Mouse (Mus musculus) intestine, postnatal 0 days (tissue): ENCODE measurements at regions not wholly inside any gene's neighbourhood (a gene's known extent, or its start where the extent isn't known, plus 50 kb on each side); places are given as distances from the start of the nearest gene placed in this dataset.

Experiments used
- ATAC-seq: fragments of 200-750 bp; cut with Nextera tagmentation; 2 replicates; pipeline ENCODE4 v1.8.0; 2017; ENCODE audit warnings: mild to moderate bottlenecking, moderate TSS enrichment, moderate library complexity
- H3K27ac ChIP-seq: fragments of 300-500 bp; sonication (generic); 2 replicates; pipeline ENCODE4 v1.5.1; 2014; ENCODE audit warnings: mild to moderate bottlenecking, low read depth, low read length, moderate library complexity
- H3K27me3 ChIP-seq: fragments of 300-500 bp; sonication (generic); replicated peaks from 2 replicates; pipeline ENCODE4 v1.6.1; 2014; ENCODE audit warnings: low read length, mixed read lengths; ENCODE audit not compliant: control insufficient read depth, insufficient read depth
- H3K36me3 ChIP-seq: fragments of 300-500 bp; sonication (generic); 2 replicates; pipeline ENCODE4 v1.6.1; 2014; ENCODE audit warnings: mild to moderate bottlenecking, moderate library complexity; ENCODE audit not compliant: control insufficient read depth, insufficient read depth
- H3K4me1 ChIP-seq: fragments of 300-500 bp; sonication (generic); replicated peaks from 2 replicates; pipeline ENCODE4 v1.6.1; 2014; ENCODE audit warnings: antibody characterized with exemption, low read length, mixed read lengths; ENCODE audit not compliant: control insufficient read depth, insufficient read depth
- H3K4me2 ChIP-seq: fragments of 300-500 bp; sonication (generic); replicated peaks from 2 replicates; pipeline ENCODE4 v1.6.1; 2014; ENCODE audit warnings: low read depth, mild to moderate bottlenecking, moderate library complexity
- H3K4me3 ChIP-seq: fragments of 300-500 bp; sonication (generic); 2 replicates; pipeline ENCODE4 v1.5.1; 2014; ENCODE audit warnings: low read depth, low read length
- H3K9ac ChIP-seq: fragments of 300-500 bp; sonication (generic); 2 replicates; pipeline ENCODE4 v1.6.1; 2014; ENCODE audit warnings: mild to moderate bottlenecking, low read depth, low read length
- H3K9me3 ChIP-seq: fragments of 300-500 bp; sonication (generic); 2 replicates; pipeline ENCODE4 v1.6.1; 2016; ENCODE audit warnings: mixed run types; ENCODE audit not compliant: control insufficient read depth
- CTCF ChIP-seq: sonication (generic); IDR thresholded peaks from 2 replicates; pipeline ENCODE4 v1.5.1; 2016; ENCODE audit warnings: low read depth, mild to moderate bottlenecking, control low read depth, antibody characterized with exemption, moderate library complexity
- WGBS: fragments of 180-500 bp; shearing (Covaris S2); extraction: QIAGEN DNeasy Blood & Tissue Kit; methylation state at CpG from one replicate; pipeline ENCODE4 v1.1.7; 2014; 5-methylcytosine and 5-hydroxymethylcytosine counted together

DNA sequence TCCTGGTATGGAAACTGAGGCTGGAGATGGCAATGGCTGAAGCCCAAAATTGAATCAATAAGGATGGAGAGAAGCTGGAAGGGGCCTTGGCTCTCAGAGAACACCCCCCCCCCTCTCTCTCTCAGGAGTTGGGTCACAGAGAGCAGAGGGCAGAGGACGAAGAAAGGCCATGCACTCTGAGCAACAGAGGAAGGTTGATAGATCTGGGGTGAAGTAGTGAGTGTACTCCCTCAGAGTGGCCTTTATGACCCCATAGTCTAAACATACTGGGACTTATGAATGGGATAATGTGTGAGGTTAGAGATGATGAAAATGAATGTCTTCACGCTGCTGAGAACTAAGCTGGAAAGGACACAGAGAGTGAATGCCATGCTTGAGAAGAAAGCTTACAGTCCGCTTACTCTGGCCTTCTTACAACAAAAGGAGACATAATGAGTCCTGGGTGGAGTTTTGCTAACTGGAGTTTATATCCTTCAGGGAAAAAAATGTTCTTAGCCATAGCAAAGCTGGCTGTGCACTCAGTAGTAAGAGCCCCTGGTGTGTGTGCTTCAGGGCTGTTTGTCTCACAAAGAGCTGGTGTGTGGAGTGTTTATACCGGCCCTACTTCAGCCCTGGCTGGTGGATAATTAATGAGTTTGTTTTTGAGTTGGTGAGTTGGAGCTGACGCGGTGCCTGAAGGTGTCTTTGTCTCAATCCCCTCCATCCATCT is 120.4 kb upstream of the Opcml start:
- Histone ChIP-seq H3K27ac (no peak overlapping the region), H3K4me3 (no peak overlapping the region), H3K4me2 (no peak overlapping the region), H3K9ac (no peak overlapping the region), H3K27me3 (no peaks in the 10 kb centered on the region), H3K36me3 (no peaks in the 10 kb centered on the region), H3K4me1 (no peaks in the 10 kb centered on the region), H3K9me3 (no peaks in the 10 kb centered on the region)
- TF ChIP-seq CTCF: no peak
- WGBS: 40% methylated on average over 6 of the region's 6 CpGs
- no peak for ATAC-seq

DNA sequence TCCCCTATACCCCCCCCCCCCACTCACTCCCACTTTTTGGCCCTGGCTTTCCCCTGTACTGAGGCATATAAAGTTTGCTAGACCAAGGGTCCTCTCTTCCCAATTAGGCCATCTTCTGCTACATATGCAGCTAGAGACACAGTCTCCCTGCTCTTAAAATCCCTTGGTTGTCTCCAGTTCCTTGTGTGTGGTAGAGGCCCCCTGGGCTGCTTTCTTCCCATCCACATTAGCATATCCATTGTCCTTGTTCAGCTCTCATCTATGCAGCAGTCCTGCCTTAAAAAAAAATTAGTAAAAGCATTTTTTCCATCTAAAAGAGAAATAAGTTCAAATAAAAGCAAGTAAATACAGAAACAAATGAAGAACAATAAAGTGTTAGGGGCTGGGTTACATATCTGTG is 105.2 kb upstream of the Opcml start:
- no peak overlapping the region for H3K27ac ChIP-seq
- no peaks in the 10 kb centered on the region for H3K36me3 ChIP-seq
- H3K4me2 ChIP-seq: no peak overlapping the region
- no peak for TF ChIP-seq CTCF
- H3K27me3 ChIP-seq: no peaks in the 10 kb centered on the region
- H3K4me3 ChIP-seq: no peak overlapping the region
- H3K9ac ChIP-seq: no peak overlapping the region
- H3K9me3 ChIP-seq: no peaks in the 10 kb centered on the region
- no peak for ATAC-seq
- H3K4me1 ChIP-seq: no peaks in the 10 kb centered on the region

DNA sequence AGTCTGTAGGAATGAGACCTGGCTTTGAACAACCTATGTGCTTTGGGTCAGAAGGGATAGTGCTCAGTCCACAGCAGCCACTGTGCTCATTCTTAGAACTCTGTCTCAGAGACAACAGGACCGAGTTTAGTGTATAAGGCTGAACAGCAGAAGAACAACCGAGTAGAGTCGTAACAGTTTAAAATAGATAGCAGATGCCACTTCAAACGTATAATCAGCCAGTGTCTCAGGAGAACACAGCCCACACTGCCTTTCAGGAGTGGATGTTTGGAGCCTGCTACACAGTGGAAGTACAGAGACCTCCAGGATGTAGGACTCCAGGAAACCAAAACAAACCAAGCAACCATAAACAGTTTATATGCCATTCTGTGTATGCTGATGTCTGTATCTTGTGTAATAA is 99.0 kb upstream of the Opcml start:
- no peaks in the 10 kb centered on the region for H3K27me3 ChIP-seq
- H3K4me3 ChIP-seq: no peak overlapping the region
- no peak overlapping the region for H3K4me2 ChIP-seq
- no peak overlapping the region for H3K27ac ChIP-seq
- H3K9ac ChIP-seq: no peak overlapping the region
- WGBS: 68% methylated on average over 4 of the region's 4 CpGs
- H3K4me1 ChIP-seq: no peaks in the 10 kb centered on the region
- H3K36me3 ChIP-seq: no peaks in the 10 kb centered on the region
- no peaks in the 10 kb centered on the region for H3K9me3 ChIP-seq
- no peak for TF ChIP-seq CTCF
- no peak for ATAC-seq

DNA sequence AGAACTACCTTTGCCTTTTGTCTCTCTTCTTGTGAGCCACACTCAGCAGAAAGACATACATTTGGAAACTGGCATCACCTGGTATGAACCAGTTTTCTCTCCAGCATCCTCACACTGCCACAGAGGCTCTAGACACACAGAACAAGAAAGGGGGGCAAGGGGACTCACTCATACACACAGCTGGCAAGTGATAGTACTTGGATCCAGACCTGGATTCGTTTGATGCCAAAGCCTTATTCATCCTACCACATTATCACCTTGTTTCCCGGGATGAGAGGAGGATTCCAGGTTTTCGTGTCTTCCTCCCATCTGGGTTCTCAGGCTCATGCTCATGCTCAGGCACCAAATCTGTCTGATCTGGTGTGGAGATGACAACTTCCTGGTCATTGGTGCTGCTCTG is 97.8 kb upstream of the Opcml start:
- no peaks in the 10 kb centered on the region for H3K9me3 ChIP-seq
- no peak overlapping the region for H3K27ac ChIP-seq
- no peak for TF ChIP-seq CTCF
- 82% methylated on average over 3 of the region's 3 CpGs for WGBS
- no peak for ATAC-seq
- no peak overlapping the region for H3K4me3 ChIP-seq
- no peak overlapping the region for H3K4me2 ChIP-seq
- H3K36me3 ChIP-seq: no peaks in the 10 kb centered on the region
- H3K27me3 ChIP-seq: no peaks in the 10 kb centered on the region
- H3K9ac ChIP-seq: no peak overlapping the region
- H3K4me1 ChIP-seq: no peaks in the 10 kb centered on the region

DNA sequence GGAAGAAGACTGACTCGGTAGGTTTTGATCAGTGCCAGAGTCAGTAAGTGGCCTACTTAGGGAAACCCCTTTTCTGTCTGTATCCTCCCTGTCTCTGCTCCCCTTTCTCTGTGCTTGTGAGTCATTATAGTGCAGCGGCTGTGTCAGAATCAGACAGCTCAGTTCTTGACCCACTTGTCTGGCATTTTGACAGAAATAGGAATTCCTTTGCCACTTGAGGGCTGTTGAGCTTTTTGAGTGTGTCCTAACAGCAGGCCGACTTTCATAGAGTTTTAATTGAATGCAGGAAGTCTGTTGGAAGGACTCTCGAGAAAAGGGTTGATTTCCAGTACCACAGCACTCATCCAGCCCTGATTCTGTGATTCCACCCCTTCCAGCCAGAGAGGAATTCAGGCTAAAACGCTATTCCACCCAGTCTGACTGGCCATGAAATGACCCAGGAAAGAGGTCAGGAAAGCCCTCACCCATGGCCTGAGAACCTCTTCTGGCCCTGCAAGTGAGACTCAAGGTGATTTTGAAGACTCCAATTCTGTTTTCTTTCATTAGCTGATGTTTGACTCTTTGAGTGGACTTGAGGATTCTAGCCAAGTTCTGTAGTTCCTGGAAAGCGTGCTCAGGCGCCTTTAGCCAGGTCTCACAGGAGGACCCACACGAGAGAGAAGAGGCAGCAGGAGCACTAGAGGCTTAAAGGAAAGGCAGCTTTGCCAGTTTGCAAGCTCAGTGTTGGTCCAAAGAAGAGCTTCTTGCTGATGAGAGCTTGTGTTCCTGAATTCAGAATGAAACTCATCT is 95.6 kb upstream of the Opcml start:
- 66% methylated on average over 8 of the region's 8 CpGs for WGBS
- TF ChIP-seq CTCF: no peak
- no peak for ATAC-seq

DNA sequence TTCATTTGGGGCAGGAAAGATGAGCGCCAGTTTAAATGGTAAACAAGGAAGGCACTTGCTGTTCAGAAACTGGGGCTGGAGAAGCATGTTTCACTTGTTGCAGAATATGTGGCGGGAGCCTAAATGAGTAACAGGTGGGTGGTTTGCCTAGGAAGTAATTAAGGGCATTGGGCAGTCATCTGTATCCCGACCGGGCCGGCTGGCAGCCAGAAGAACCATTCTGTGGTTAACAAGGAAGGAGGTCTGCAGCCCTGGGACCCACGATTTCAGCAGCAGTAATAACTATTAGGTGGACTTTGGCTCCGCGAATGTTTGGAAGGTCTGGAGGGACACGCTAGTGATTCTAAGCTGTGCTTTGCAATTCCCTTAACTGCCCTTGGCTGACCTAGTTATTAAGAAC is 89.0 kb upstream of the Opcml start:
- 78% methylated on average over 9 of the region's 9 CpGs for WGBS
- ATAC-seq: no peak
- Histone ChIP-seq H3K36me3 (no peaks in the 10 kb centered on the region), H3K27ac (no peak overlapping the region), H3K9ac (no peak overlapping the region), H3K27me3 (no peaks in the 10 kb centered on the region), H3K4me2 (no peak overlapping the region), H3K9me3 (no peaks in the 10 kb centered on the region), H3K4me1 (no peaks in the 10 kb centered on the region), H3K4me3 (no peak overlapping the region)
- TF ChIP-seq CTCF: no peak

More for the DNA sequence above, 95.6 kb upstream of the Opcml start:
- Histone ChIP-seq H3K4me3 (no peak overlapping the region), H3K27me3 (no peaks in the 10 kb centered on the region), H3K4me1 (no peaks in the 10 kb centered on the region), H3K27ac (no peak overlapping the region), H3K4me2 (no peak overlapping the region), H3K9me3 (no peaks in the 10 kb centered on the region), H3K9ac (no peak overlapping the region), H3K36me3 (no peaks in the 10 kb centered on the region)
